Mouse (Mus musculus) forebrain, embryonic 11.5 days (tissue): ENCODE results near the gene Mki67. TPM values are rescaled to one million over a fixed set of nuclear protein-coding genes. Genes with fewer than 3 reads are reported as not detected.

ENCODE experiments used
- ATAC-seq: fragments of 200-750 bp; cut with Nextera tagmentation; replicated peaks from 2 replicates; pipeline ENCODE4 v1.8.0; 2017; ENCODE audit warnings: moderate TSS enrichment; ENCODE audit not compliant: low FRiP score
- DNase-seq: peaks from one replicate; pipeline ENCODE4 v3.0.0-alpha.2; 2017; ENCODE audit warnings: low spot score
- H3K27ac ChIP-seq: fragments of 300-500 bp; sonication (generic); 2 replicates; pipeline ENCODE4 v1.5.1; 2014; ENCODE audit warnings: low read depth, low read length
- H3K27me3 ChIP-seq: fragments of 300-500 bp; sonication (generic); 2 replicates; pipeline ENCODE4 v1.6.1; 2014; ENCODE audit warnings: mild to moderate bottlenecking, low read length, mixed read lengths; ENCODE audit not compliant: control insufficient read depth, insufficient read depth
- H3K36me3 ChIP-seq: fragments of 300-500 bp; sonication (generic); 2 replicates; pipeline ENCODE4 v1.6.1; 2014; ENCODE audit warnings: mild to moderate bottlenecking, low read length, moderate library complexity, mixed read lengths; ENCODE audit not compliant: control insufficient read depth, insufficient read depth
- H3K4me1 ChIP-seq: fragments of 300-500 bp; sonication (generic); replicated peaks from 2 replicates; pipeline ENCODE4 v1.6.1; 2014; ENCODE audit warnings: low read length, mixed read lengths; ENCODE audit not compliant: control insufficient read depth, insufficient read depth
- H3K4me2 ChIP-seq: fragments of 300-500 bp; sonication (generic); 2 replicates; pipeline ENCODE4 v1.6.1; 2014; ENCODE audit warnings: low read depth, mild to moderate bottlenecking, low read length, moderate library complexity, mixed read lengths; ENCODE audit not compliant: severe bottlenecking
- H3K4me3 ChIP-seq: fragments of 300-500 bp; sonication (generic); 2 replicates; pipeline ENCODE4 v1.5.1; 2014; ENCODE audit warnings: low read depth, low read length
- H3K9ac ChIP-seq: fragments of 300-500 bp; sonication (generic); 2 replicates; pipeline ENCODE4 v1.6.1; 2014; ENCODE audit warnings: low read length
- H3K9me3 ChIP-seq: fragments of 300-500 bp; sonication (generic); 2 replicates; pipeline ENCODE4 v1.6.1; 2016; ENCODE audit warnings: low read length, mixed read lengths; ENCODE audit not compliant: control insufficient read depth
- WGBS: fragments of 180-500 bp; shearing (Covaris S2); extraction: QIAGEN DNeasy Blood & Tissue Kit; methylation state at CpG from one replicate; pipeline ENCODE4 v1.1.7; 2014; 5-methylcytosine and 5-hydroxymethylcytosine counted together
- polyA plus RNA-seq: library from polyadenylated mRNA; unstranded; fragments of >200 nt; fragmentation: Nextera tagmentation; extraction: Ambion mirVana; gene quantifications from 2 replicates; pipeline ENCODE4 v1.2.1, GENCODE M21; 2014

Mki67 gene
- polyA plus RNA-seq, 1 experiment from 2014 or later = 76.5 TPM

GRCm38 (mm10) chr7:135641698-135642507, 74.3 kb downstream of the Mki67 start:
- Histone ChIP-seq H3K4me2 (no peak overlapping the region), H3K27ac (no peak overlapping the region), H3K9ac (no peak overlapping the region), H3K4me1 (no peaks in the 10 kb centered on the region), H3K9me3 (no peaks in the 10 kb centered on the region), H3K27me3 (no peaks in the 10 kb centered on the region), H3K36me3 (no peaks in the 10 kb centered on the region), H3K4me3 (no peak overlapping the region)
- ATAC-seq (peak; percentile 63; the same call in 1 of the 2 replicates), DNase-seq (no peak)
- 63% methylated on average over 14 of the region's 14 CpGs for WGBS

Other genes with a start within 250 kb of the Mki67 start
- gene Clrn3, start 187.7 kb downstream of the Mki67 start, polyA plus RNA-seq = not detected in 2 replicates
- gene Ptpre, start 178.9 kb downstream of the Mki67 start, polyA plus RNA-seq = 0.77 and 0.85 TPM in 2 replicates